Mouse (Mus musculus) ES-Bruce4 (cell line): ENCODE results near the gene Inpp5d.

Source experiments
- CTCF ChIP-seq: IDR thresholded peaks from one replicate; pipeline ENCODE4 v1.8.1; 2011; ENCODE audit warnings: low read depth, low read length
- EP300 ChIP-seq: IDR thresholded peaks from 2 replicates; pipeline ENCODE4 v1.6.1; 2011; ENCODE audit warnings: low read depth, low read length; ENCODE audit not compliant: insufficient read depth
- POLR2A ChIP-seq: IDR thresholded peaks from one replicate; pipeline ENCODE4 v1.8.1; 2011; ENCODE audit warnings: low read length; ENCODE audit not compliant: insufficient read depth

GRCm38 (mm10) chr1:87594261-87594660 is 25.9 kb upstream of the Inpp5d start:
- TF ChIP-seq POLR2A: no peak
- no peak for TF ChIP-seq EP300
- TF ChIP-seq CTCF: no peak
